Mouse (Mus musculus): ENCODE measurements around the gene Tmem39b. TPM values are rescaled to one million over a fixed set of nuclear protein-coding genes. Genes with fewer than 3 reads are reported as not detected.

Tmem39b gene
- 4.0 and 4.6 TPM in 2 replicates for polyA plus RNA-seq (2015; fragmentation: Nextera tagmentation; extraction: Ambion mirVana)

DNA sequence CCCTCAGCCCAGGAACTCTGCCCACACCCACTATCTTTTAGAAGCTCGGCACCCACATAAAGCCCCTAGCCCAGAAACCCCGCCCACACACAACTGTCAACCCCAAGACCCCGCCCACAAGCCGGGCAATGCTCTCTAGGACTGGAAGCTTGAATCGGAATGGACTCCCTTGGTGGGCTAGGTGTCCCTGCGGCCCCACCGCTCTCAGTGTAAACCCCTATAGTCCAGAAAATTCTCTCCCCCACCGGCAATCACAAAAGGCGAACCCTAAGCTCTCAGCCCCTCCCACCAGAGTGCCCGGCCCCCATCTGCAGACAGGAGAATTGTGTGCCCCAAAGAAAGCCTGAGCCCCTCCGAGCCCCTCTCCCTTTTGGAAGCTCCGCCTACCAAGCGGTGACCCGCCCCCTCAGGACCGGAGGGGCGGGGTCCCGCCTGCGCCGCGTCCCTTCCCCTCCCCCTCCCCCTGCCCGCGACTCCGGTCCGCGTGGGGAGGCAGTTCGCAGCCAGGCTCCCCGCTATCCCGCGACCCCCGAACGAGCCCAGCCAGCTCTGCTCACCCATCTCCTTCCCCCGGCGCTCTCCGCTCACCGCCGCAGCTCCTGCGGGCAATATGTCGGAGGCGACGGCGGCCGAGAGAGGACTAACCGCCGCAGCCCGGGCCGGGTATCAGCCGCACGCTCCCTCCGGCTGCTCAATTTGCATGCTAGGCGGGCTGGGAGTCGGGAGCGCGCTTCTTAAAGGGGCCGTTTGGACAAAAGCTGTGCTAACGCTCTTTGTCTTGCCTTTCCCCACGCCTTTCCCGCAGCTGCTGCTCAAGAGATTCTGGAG lies at the start of gene Tmem39b:
Gene Tmem39b, minus strand, starts transcription at position 681 of the 828 bp plus-strand sequence.
- TF ChIP-seq CTCF (IDR thresholded peaks at IDR 0.05; ENCODE audit: low read depth), result no peak
- no peaks in the 10 kb centered on the region for H3K27me3 ChIP-seq (replicated peaks; ENCODE audit: control insufficient read depth, insufficient read depth, low read length)
- H3K27ac ChIP-seq (ENCODE audit: low read depth, low read length), result peak within 1 kb of the TSS; percentile 68
- peak within 1 kb of the TSS; percentile 87 for H3K4me2 ChIP-seq (replicated peaks; ENCODE audit: low read depth)
- no peaks in the 10 kb centered on the region for H3K9me3 ChIP-seq (ENCODE audit: control insufficient read depth)
- peaks cover 3% of the 10 kb centered on the region; the same call in 1 of the 2 replicates for H3K4me1 ChIP-seq (replicated peaks; ENCODE audit: control insufficient read depth, insufficient read depth, low read length)
- peak; percentile 83 for ATAC-seq
- under 1% methylated on average over 50 of the region's 57 CpGs for WGBS
- H3K4me3 ChIP-seq (ENCODE audit: low read depth, low read length), result peak within 1 kb of the TSS; percentile 65
- H3K9ac ChIP-seq (ENCODE audit: low read depth, low read length), result peak within 1 kb of the TSS; percentile 64
- peaks cover 18% of the 10 kb centered on the region; the same call in 1 of the 2 replicates for H3K36me3 ChIP-seq (ENCODE audit: control insufficient read depth, insufficient read depth)

DNA sequence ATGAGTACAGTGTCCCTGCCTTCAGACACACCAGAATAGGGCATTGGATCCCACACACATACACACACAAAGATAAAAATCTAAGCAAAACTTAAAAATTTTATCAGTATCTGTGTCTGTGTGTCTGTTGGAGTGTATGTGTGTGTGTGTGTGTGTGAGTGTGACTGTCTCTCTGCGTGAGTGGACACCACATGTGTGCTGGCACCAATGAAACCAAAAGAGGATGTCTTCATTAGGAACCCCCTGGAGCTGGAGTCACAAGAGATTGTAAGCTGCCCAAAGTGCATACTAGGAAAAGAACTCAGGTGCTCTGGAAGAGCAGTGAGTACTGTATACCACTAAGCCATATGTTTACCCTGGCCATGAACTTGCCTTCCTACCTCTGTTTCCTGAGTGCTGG lies 49.5 kb upstream of the Tmem39b start:
- no peak overlapping the region for H3K4me3 ChIP-seq (ENCODE audit: low read depth, low read length)
- no peak overlapping the region for H3K9ac ChIP-seq (ENCODE audit: low read depth, low read length)
- no peak for TF ChIP-seq CTCF (IDR thresholded peaks at IDR 0.05; ENCODE audit: low read depth)

DNA sequence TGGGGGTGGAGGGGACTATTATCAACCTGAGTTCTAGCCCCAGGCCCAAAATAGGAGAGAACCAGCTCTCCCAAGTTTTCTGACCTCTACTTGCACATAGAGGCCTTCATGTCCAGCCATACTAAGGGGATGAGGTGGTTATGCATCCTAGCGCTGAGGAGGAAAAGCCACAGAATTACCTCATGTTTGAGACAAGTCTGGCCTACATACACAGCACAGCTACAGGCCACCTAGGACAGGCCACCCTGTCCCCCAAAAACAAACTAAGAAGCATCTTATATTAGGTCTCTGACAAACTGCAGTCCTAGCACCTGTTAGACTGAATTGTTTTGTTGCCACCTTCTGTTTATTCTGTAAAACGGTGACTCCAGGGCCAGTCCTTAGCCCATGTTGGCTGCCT lies 46.9 kb upstream of the Tmem39b start:
- H3K36me3 ChIP-seq (ENCODE audit: control insufficient read depth, insufficient read depth), result no peaks in the 10 kb centered on the region; the same call in 1 of the 2 replicates
- H3K4me1 ChIP-seq (replicated peaks; ENCODE audit: control insufficient read depth, insufficient read depth, low read length), result peaks cover 3% of the 10 kb centered on the region; the same call in 1 of the 2 replicates
- no peak for TF ChIP-seq CTCF (IDR thresholded peaks at IDR 0.05; ENCODE audit: low read depth)
- H3K27me3 ChIP-seq (replicated peaks; ENCODE audit: control insufficient read depth, insufficient read depth, low read length), result no peaks in the 10 kb centered on the region
- WGBS, result 40% methylated on average over 2 of the region's 2 CpGs
- no peak for ATAC-seq
- H3K9ac ChIP-seq (ENCODE audit: low read depth, low read length), result no peak overlapping the region
- 0 out of 2 replicates have a peak overlapping the region, but pooled peaks have one; percentile 97 for H3K27ac ChIP-seq (ENCODE audit: low read depth, low read length)
- H3K9me3 ChIP-seq (ENCODE audit: control insufficient read depth), result no peaks in the 10 kb centered on the region
- H3K4me2 ChIP-seq (replicated peaks; ENCODE audit: low read depth), result no peak overlapping the region
- no peak overlapping the region for H3K4me3 ChIP-seq (ENCODE audit: low read depth, low read length)

More for the DNA sequence above, 49.5 kb upstream of the Tmem39b start:
- no peaks in the 10 kb centered on the region for H3K27me3 ChIP-seq (replicated peaks; ENCODE audit: control insufficient read depth, insufficient read depth, low read length)
- H3K27ac ChIP-seq (ENCODE audit: low read depth, low read length), result no peak overlapping the region
- 64% methylated on average over 1 of the region's 1 CpGs for WGBS
- no peaks in the 10 kb centered on the region for H3K9me3 ChIP-seq (ENCODE audit: control insufficient read depth)
- no peaks in the 10 kb centered on the region for H3K36me3 ChIP-seq (ENCODE audit: control insufficient read depth, insufficient read depth)
- H3K4me1 ChIP-seq (replicated peaks; ENCODE audit: control insufficient read depth, insufficient read depth, low read length), result no peaks in the 10 kb centered on the region
- ATAC-seq, result no peak
- no peak overlapping the region for H3K4me2 ChIP-seq (replicated peaks; ENCODE audit: low read depth)

DNA sequence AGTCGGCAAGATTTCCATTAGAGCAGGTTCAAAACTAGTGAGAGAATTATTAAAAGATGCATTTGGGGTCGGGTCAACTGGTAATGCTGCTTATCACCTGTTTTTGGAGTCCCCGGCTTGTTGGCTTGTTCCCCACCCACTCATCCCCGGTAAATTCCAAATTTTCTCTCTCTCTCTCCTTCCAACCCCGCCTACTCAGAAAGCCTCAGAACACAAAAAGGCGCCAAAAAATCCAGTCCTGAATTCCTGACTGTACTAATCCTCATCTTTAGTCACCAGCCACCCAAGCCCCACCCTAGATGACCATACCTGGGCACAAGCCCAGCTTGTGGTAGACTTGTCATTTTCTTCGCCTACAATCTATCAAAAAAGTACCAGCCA lies 46.4 kb upstream of the Tmem39b start:
- TF ChIP-seq CTCF (IDR thresholded peaks at IDR 0.05; ENCODE audit: low read depth), result no peak
- H3K36me3 ChIP-seq (ENCODE audit: control insufficient read depth, insufficient read depth), result no peaks in the 10 kb centered on the region; the same call in 1 of the 2 replicates
- H3K4me2 ChIP-seq (replicated peaks; ENCODE audit: low read depth), result peak overlapping the region; percentile 73
- peak overlapping the region; percentile 62 for H3K9ac ChIP-seq (ENCODE audit: low read depth, low read length)
- H3K4me1 ChIP-seq (replicated peaks; ENCODE audit: control insufficient read depth, insufficient read depth, low read length), result peaks cover 3% of the 10 kb centered on the region; the same call in 1 of the 2 replicates
- H3K27me3 ChIP-seq (replicated peaks; ENCODE audit: control insufficient read depth, insufficient read depth, low read length), result no peaks in the 10 kb centered on the region
- ATAC-seq, result no peak
- peak overlapping the region; percentile 97 for H3K27ac ChIP-seq (ENCODE audit: low read depth, low read length)
- peak overlapping the region; percentile 93 for H3K4me3 ChIP-seq (ENCODE audit: low read depth, low read length)
- WGBS, result 9% methylated on average over 7 of the region's 7 CpGs
- H3K9me3 ChIP-seq (ENCODE audit: control insufficient read depth), result no peaks in the 10 kb centered on the region

DNA sequence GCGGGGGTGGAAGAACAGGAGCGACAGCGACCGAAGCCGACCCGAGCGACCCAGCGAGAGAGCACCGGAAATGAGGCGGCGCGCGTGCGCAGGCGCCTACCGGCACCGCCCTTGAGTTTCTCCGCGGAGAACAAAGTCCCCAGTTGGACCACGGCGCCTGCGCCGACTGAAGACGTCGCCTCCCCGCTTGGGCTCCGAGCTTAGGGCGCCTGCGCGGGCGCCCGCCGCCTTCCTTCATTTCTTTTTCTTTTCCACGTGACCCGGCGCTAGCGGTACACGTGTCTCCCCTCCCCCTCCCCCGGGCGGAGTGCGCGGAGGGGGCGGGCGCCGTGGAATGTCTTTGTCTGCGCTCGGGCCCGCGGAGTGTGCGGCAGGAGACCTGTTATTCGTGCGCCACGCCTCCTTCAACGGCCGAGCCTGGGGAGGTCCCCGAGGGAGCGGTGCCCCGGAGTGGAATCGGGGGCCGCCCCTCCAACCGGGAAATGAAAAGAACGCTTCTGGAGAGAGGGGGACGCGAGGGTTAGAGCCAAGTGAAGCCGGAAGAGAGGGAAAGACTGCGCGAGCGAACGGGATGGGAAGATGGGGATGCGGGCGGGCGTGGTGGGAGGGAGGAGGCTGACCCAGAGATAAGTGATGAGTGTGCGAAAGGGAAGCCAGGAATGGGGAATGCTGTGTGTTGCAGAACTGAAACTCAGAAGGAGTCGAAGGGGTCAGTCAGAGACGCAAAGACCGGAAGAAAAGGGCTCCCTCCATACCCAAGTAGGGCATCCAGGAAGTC lies 45.8 kb upstream of the Tmem39b start, which contains the start of gene Khdrbs1:
Gene Khdrbs1, minus strand, starts transcription at position 72 of the 778 bp plus-strand sequence.
- no peak for TF ChIP-seq CTCF (IDR thresholded peaks at IDR 0.05; ENCODE audit: low read depth)
- Histone ChIP-seq H3K4me1 (replicated peaks; ENCODE audit: control insufficient read depth, insufficient read depth, low read length) (peaks cover 3% of the 10 kb centered on the region; the same call in 1 of the 2 replicates), H3K9me3 (ENCODE audit: control insufficient read depth) (no peaks in the 10 kb centered on the region), H3K9ac (ENCODE audit: low read depth, low read length) (peak within 1 kb of the TSS; percentile 95), H3K4me2 (replicated peaks; ENCODE audit: low read depth) (peak within 1 kb of the TSS; percentile 73), H3K36me3 (ENCODE audit: control insufficient read depth, insufficient read depth) (no peaks in the 10 kb centered on the region; the same call in 1 of the 2 replicates), H3K27ac (ENCODE audit: low read depth, low read length) (peak within 1 kb of the TSS; percentile 97), H3K27me3 (replicated peaks; ENCODE audit: control insufficient read depth, insufficient read depth, low read length) (no peaks in the 10 kb centered on the region), H3K4me3 (ENCODE audit: low read depth, low read length) (peak within 1 kb of the TSS; percentile 93)
- WGBS, result under 1% methylated on average over 74 of the region's 76 CpGs
- peak; percentile 91 for ATAC-seq

DNA sequence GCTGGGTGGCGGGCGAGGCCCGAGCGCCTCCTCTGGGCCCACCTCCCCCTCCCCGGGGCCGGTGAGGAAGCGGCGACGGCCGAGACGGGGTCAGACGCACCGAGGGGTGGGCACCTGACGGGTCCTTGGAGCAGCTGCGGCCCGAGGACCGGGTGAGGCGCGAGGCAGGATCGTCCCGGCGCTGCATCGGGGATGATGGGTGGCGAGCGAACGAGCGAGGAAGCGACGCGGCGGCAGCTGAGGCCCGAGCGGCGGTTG lies 45.3 kb upstream of the Tmem39b start:
- 0% methylated on average over 20 of the region's 34 CpGs for WGBS

More for the DNA sequence above, 45.3 kb upstream of the Tmem39b start:
- peaks cover 3% of the 10 kb centered on the region; the same call in 1 of the 2 replicates for H3K4me1 ChIP-seq (replicated peaks; ENCODE audit: control insufficient read depth, insufficient read depth, low read length)
- H3K4me3 ChIP-seq (ENCODE audit: low read depth, low read length), result peak overlapping the region; percentile 93
- H3K36me3 ChIP-seq (ENCODE audit: control insufficient read depth, insufficient read depth), result no peaks in the 10 kb centered on the region; the same call in 1 of the 2 replicates
- peak overlapping the region; percentile 95 for H3K9ac ChIP-seq (ENCODE audit: low read depth, low read length)
- no peaks in the 10 kb centered on the region for H3K9me3 ChIP-seq (ENCODE audit: control insufficient read depth)
- no peak; the same call in 1 of the 2 replicates for ATAC-seq
- peak overlapping the region; percentile 97 for H3K27ac ChIP-seq (ENCODE audit: low read depth, low read length)
- no peak for TF ChIP-seq CTCF (IDR thresholded peaks at IDR 0.05; ENCODE audit: low read depth)
- peak overlapping the region; percentile 71 for H3K4me2 ChIP-seq (replicated peaks; ENCODE audit: low read depth)
- H3K27me3 ChIP-seq (replicated peaks; ENCODE audit: control insufficient read depth, insufficient read depth, low read length), result no peaks in the 10 kb centered on the region
